Mouse (Mus musculus) E14TG2a.4 (cell line): ENCODE data around the gene Zfp85.
"Not testable (repeated sequence)": the region's sequence is repeated elsewhere in the genome, so short reads cannot be mapped to it uniquely, and the experiment has no call there.

ENCODE experiments used
- H3K27me3 ChIP-seq: 2 replicates; pipeline ENCODE4 v1.6.1; 2014; ENCODE audit warnings: low read length, control low read depth; ENCODE audit not compliant: insufficient read depth
- H3K36me3 ChIP-seq: 2 replicates; pipeline ENCODE4 v1.6.1; 2014; ENCODE audit warnings: low read length, control low read depth; ENCODE audit not compliant: insufficient read depth
- H3K4me1 ChIP-seq: replicated peaks from 2 replicates; pipeline ENCODE4 v1.6.1; 2014; ENCODE audit warnings: low read depth, low read length, control low read depth
- H3K4me3 ChIP-seq: replicated peaks from 2 replicates; pipeline ENCODE4 v1.5.1; 2014; ENCODE audit warnings: mild to moderate bottlenecking, low read length
- H3K9me3 ChIP-seq: 2 replicates; pipeline ENCODE4 v1.6.1; 2014; ENCODE audit warnings: low read length, control low read depth
- CTCF ChIP-seq: conservative IDR thresholded peaks from 2 replicates; pipeline ENCODE4 v1.5.1; 2014; ENCODE audit warnings: low read length
- NANOG ChIP-seq: IDR thresholded peaks from 2 replicates; pipeline ENCODE4 v1.6.1; 2014; ENCODE audit warnings: borderline replicate concordance, low read length, mixed read lengths
- POU5F1 ChIP-seq: IDR thresholded peaks from 2 replicates; pipeline ENCODE4 v1.6.1; 2014; ENCODE audit warnings: low read length, borderline replicate concordance

Gene Zfp85

DNA sequence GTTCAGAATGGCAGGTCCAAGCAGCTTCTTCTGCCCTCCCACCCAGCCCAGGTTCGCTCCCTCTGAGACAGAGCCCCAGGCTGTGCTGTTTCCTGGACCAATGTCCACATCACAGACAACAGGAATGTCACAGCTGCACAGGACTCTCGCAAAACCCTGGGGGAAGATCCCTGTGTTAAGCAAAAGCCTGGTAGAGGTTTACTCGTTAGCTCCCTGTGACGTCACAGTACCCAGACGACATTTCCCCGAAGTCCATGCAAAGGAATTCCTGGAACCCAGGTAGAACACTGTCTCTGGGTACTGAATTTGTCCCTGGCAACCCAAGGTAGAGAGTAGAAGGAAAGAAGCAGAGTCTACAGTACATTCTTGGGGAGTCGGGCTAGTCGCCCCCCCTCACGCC is 11.1 kb downstream of the Zfp85 start:
- Histone ChIP-seq H3K9me3 (peaks cover 21% of the 10 kb centered on the region), H3K36me3 (no peaks in the 10 kb centered on the region), H3K4me1 (peaks cover 27% of the 10 kb centered on the region), H3K4me3 (peak overlapping the region; percentile 71), H3K27me3 (no peaks in the 10 kb centered on the region)
- TF ChIP-seq NANOG: no peak
- TF ChIP-seq POU5F1: no peak
- TF ChIP-seq CTCF: no peak

DNA sequence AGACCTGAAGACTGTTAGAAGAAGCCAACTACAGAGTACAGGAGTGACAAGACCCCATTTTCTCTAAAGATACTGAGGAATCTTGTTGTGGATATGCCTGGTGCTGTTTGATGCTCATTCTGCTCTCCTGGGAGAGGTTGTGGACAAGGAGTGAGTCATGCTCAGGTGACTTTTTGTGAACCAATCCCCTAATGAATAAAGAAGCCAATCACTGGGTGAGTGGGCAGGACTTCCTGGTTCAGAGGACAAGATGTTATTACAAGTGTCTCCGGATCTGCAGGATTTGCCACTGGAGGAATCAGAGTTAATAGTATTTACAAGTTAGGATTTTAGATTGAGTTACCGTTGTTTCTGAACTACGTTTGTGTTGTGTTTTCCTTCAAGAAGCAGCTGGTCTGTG is 12.1 kb downstream of the Zfp85 start:
- Histone ChIP-seq H3K9me3 (peaks cover 21% of the 10 kb centered on the region), H3K4me3 (peak overlapping the region; percentile 71), H3K4me1 (peaks cover 27% of the 10 kb centered on the region), H3K27me3 (no peaks in the 10 kb centered on the region), H3K36me3 (no peaks in the 10 kb centered on the region)
- no peak for TF ChIP-seq POU5F1
- TF ChIP-seq CTCF: no peak
- TF ChIP-seq NANOG: no peak

DNA sequence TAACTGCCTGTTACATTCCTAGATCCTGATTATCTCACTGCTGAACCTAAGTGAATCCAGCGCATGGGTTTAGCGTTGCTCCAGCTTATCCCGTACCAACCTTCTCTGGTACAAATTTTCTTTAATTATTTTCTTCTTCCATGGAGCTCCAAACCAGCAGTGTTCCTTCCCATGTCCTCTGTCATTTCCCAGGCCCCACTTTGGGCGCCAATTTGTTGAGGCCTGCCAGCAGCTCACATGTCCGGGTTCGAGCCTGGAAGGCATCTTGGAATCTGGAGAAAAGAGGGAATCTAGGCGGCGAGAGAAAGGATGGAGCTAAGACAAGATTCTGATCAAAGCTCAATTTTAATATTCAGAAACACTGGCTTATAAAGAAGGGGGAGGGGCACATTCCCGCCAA is 20.6 kb downstream of the Zfp85 start:
- H3K27me3 ChIP-seq, H3K4me1 ChIP-seq, H3K36me3 ChIP-seq, H3K4me3 ChIP-seq: not testable (repeated sequence)
- peaks cover 61% of the 10 kb centered on the region for H3K9me3 ChIP-seq

DNA sequence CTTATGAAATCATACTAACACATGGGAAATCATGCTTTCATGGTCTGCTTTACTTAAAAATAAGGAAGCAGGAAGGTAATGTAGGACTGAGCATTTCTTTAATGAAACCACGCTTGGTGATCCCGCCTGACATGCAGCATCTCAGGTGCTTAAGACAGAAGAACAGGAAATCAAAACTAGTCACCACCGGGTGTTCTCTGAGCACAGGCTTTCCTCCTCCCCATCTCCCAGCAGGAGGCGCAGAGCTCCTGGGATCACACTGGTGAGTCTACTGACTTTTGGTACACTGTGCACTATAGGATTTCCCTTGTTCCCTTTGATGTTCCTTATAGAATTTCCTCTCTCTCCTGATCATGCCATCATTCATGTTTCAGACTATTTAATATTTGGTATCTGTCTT is 25.6 kb downstream of the Zfp85 start:
- Histone ChIP-seq H3K4me1 (peaks cover 23% of the 10 kb centered on the region), H3K9me3 (peaks cover 47% of the 10 kb centered on the region), H3K4me3 (peak overlapping the region; percentile 73)
- not testable (repeated sequence) for H3K36me3 ChIP-seq, H3K27me3 ChIP-seq

DNA sequence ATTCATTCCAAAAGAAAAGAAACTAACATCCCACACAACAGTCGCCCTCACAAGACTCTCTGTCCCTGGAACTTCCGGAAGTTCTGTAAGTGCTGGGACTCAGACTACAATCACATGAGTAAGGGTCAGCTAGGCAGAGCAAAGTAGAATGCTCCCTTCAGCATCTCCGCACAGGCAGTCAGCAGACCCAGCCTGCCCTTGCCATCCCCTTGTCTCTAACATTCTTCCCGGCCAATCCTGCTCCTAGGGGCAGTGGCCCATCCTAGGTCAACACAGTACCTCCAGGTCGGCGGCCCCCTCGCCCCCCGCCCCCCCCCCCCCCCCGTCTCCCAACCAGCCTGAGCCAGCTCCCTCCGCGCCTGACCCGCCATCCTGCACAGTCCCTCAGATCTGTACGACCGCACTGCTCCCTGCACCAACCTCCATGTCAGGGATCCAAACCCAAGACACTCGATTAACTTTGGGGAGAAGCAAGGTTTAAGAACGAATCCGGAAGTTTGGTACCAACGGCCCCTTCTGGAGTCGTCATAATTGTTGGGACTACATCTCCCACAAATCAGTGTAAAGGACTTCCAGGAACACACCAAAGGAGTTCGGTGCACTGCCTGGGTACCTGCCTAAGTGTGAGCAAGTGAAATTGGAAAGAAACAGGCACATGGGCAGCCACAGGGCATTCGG is 26.2 kb downstream of the Zfp85 start, which contains the start of gene Zfp65:
Gene Zfp65, minus strand, starts transcription at position 533 of the 678 bp plus-strand sequence.
- no peak for TF ChIP-seq POU5F1
- no peak for TF ChIP-seq NANOG
- TF ChIP-seq CTCF: no peak
- H3K36me3 ChIP-seq: no peaks in the 10 kb centered on the region
- H3K9me3 ChIP-seq: peaks cover 41% of the 10 kb centered on the region
- H3K27me3 ChIP-seq: no peaks in the 10 kb centered on the region
- H3K4me3 ChIP-seq: peak within 1 kb of the TSS; percentile 73
- peaks cover 25% of the 10 kb centered on the region for H3K4me1 ChIP-seq

DNA sequence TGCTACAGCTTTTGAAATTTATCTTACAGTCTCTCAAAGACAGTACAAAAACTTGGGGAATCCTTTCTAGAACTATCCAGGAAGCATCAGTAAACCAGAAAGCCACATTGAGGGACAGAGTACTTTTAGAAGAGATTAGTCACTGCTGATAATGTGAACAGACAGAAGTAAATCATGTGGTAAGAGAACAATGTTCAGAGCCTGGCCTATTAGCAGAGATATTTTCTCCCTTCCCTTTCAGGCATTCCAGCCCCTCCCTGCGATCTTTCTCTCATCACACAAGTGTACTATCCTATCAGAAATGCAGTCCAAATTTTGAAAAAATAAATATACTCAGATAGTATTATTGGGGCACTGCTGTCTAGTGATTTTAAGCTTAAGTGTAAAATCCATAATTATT is 26.9 kb downstream of the Zfp85 start:
- Histone ChIP-seq H3K36me3 (no peaks in the 10 kb centered on the region), H3K4me1 (peaks cover 28% of the 10 kb centered on the region), H3K9me3 (peaks cover 34% of the 10 kb centered on the region), H3K27me3 (no peaks in the 10 kb centered on the region), H3K4me3 (0 out of 2 replicates have a peak overlapping the region, but pooled peaks have one; percentile 73)
- TF ChIP-seq POU5F1: no peak
- no peak for TF ChIP-seq CTCF
- TF ChIP-seq NANOG: no peak

DNA sequence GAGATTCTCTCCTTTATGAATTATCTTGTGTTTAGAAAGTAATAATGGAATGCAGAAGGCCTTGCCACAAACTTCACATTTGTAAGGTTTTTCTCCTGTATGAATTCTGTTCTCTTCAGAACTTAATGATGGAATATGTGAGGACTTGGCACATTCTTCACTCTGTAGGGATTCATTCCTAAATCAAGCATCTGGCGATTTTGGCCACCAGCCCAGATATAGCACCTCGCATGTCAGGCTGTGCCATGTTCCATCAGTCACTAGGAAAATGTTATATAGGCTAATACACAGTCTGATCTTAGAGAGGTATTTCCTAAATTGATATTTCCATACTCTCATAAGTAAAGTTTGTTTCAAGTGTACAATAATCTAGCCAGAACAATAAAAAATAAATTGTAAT is 29.7 kb downstream of the Zfp85 start:
- H3K27me3 ChIP-seq, H3K4me3 ChIP-seq, H3K36me3 ChIP-seq, H3K9me3 ChIP-seq: not testable (repeated sequence)
- H3K4me1 ChIP-seq: peaks cover 31% of the 10 kb centered on the region

DNA sequence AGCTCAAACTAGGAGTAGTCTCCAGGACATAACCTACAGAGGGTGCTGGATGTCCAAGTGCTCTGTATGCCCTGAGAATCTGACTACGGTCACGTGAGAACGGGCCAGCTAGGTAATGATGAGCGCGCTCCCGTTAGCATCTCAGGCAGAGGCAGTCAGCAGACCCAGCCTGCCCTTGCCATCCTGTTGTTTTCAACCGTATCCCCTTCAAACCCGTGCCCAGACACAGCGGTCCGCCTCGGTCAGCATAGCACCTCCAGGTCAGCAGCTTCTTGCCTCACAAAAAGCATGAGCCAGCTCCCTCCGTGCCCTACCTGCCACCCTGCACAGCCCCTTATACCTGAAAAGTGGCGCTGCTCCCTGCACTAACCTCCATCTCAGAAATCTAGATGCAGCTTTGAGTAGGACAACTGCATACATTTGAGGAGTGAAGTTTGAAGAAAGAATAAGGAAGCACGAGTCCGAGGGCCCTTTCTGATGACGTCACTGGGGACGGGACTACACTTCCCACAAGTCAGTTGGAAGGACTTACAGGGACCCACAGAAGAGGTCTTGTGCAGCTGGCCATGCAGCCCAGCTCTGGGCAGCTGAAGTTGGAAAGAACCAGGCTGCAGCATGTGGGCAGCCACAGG is 31.1 kb downstream of the Zfp85 start:
- H3K4me3 ChIP-seq: peak overlapping the region; percentile 94
- TF ChIP-seq CTCF (no peak), NANOG (no peak), POU5F1 (no peak)
- H3K36me3 ChIP-seq: peaks cover 8% of the 10 kb centered on the region; the same call in 1 of the 2 replicates
- H3K27me3 ChIP-seq: no peaks in the 10 kb centered on the region
- peaks cover 20% of the 10 kb centered on the region for H3K4me1 ChIP-seq
- H3K9me3 ChIP-seq: no peaks in the 10 kb centered on the region
